Mouse (Mus musculus): Measurements from ENCODE around the gene Kirrel3.
A peak's percentile ranks its signal among the peaks of the same experiment; 100 is the strongest.

Kirrel3 gene

GRCm38 (mm10) chr9:34703547-34704300 is 218.0 kb downstream of the Kirrel3 start:
- no peak for DNase-seq

- no peak for DNase-seq
Observed at GRCm38 (mm10) chr9:34704357-34704756, 218.7 kb downstream of the Kirrel3 start.

GRCm38 (mm10) chr9:34706350-34706873 is 220.7 kb downstream of the Kirrel3 start:
- DNase-seq, result no peak

GRCm38 (mm10) chr9:34708691-34709090 is 223.0 kb downstream of the Kirrel3 start:
- no peak for DNase-seq

GRCm38 (mm10) chr9:34711996-34712395 is 226.3 kb downstream of the Kirrel3 start:
- DNase-seq, result no peak

GRCm38 (mm10) chr9:34712996-34713395 is 227.3 kb downstream of the Kirrel3 start:
- DNase-seq, result no peak

- no peak for DNase-seq
Observed at GRCm38 (mm10) chr9:34713462-34713926, 227.8 kb downstream of the Kirrel3 start.

- DNase-seq, result no peak
Observed at GRCm38 (mm10) chr9:34714996-34715619, 229.4 kb downstream of the Kirrel3 start.

GRCm38 (mm10) chr9:34716476-34716875 is 230.8 kb downstream of the Kirrel3 start:
- DNase-seq, result no peak

GRCm38 (mm10) chr9:34721478-34722197 is 235.9 kb downstream of the Kirrel3 start:
- DNase-seq, result peak; percentile 32

- DNase-seq, result peak; percentile 10
Observed at GRCm38 (mm10) chr9:34722198-34722550, 236.5 kb downstream of the Kirrel3 start.

- no peak for DNase-seq
Observed at GRCm38 (mm10) chr9:34732507-34732906, 246.8 kb downstream of the Kirrel3 start.

GRCm38 (mm10) chr9:34733579-34733978 is 247.9 kb downstream of the Kirrel3 start:
- no peak for DNase-seq

GRCm38 (mm10) chr9:34734991-34735390 is 249.3 kb downstream of the Kirrel3 start:
- no peak for DNase-seq

GRCm38 (mm10) chr9:34739431-34739830 is 253.7 kb downstream of the Kirrel3 start:
- no peak for DNase-seq

GRCm38 (mm10) chr9:34740814-34741213 is 255.1 kb downstream of the Kirrel3 start:
- DNase-seq, result no peak

GRCm38 (mm10) chr9:34748003-34748402 is 262.3 kb downstream of the Kirrel3 start:
- DNase-seq, result no peak

GRCm38 (mm10) chr9:34749161-34749560 is 263.5 kb downstream of the Kirrel3 start:
- DNase-seq, result no peak

- no peak for DNase-seq
Observed at GRCm38 (mm10) chr9:34749877-34750276, 264.2 kb downstream of the Kirrel3 start.

- DNase-seq, result no peak
Observed at GRCm38 (mm10) chr9:34750887-34751286, 265.2 kb downstream of the Kirrel3 start.

GRCm38 (mm10) chr9:34752076-34752800 is 266.5 kb downstream of the Kirrel3 start:
- peak; percentile 8 for DNase-seq

- DNase-seq, result peak; percentile 75
Observed at GRCm38 (mm10) chr9:34752801-34753170, 267.1 kb downstream of the Kirrel3 start.

GRCm38 (mm10) chr9:34753891-34754290 is 268.2 kb downstream of the Kirrel3 start:
- DNase-seq, result no peak
